Comparison of ENCODE assay signal across 15 mouse cellular contexts in genomic region chr16:45780001-45780400, GRCm38 (mm10).
"Had no signal": no experiment of that assay in that cellular context is flagged by ENCODE, and none has a peak within 500 bp of the region (broad histone marks: within the 10 kb centered on the region; RNA-seq: fewer than 3 reads in every experiment).

No protein-coding gene starts in this region.

- H3K27me3 ChIP-seq: intestine, embryonic 15.5 days; kidney, embryonic 15.5 days; liver, embryonic 12.5 days; lung, embryonic 15.5 days; neural tube, embryonic 12.5 days; stomach, embryonic 15.5 days had no signal

- DNase-seq: kidney, adult 18-20 months; kidney, postnatal 14 days; lung, postnatal 14 days; midbrain, embryonic 14.5 days; retina, postnatal 1 day; right cerebral cortex, postnatal 14 days had no signal

- H3K4me3 ChIP-seq: intestine, embryonic 15.5 days; kidney, embryonic 15.5 days; limb, embryonic 10.5 days; liver, embryonic 12.5 days; lung, embryonic 15.5 days; myocyte; neural tube, embryonic 12.5 days; stomach, embryonic 15.5 days had no signal

- H3K27ac ChIP-seq: intestine, embryonic 15.5 days; kidney, embryonic 15.5 days; limb, embryonic 10.5 days; liver, embryonic 12.5 days; lung, embryonic 15.5 days; macrophage; neural tube, embryonic 12.5 days; stomach, embryonic 15.5 days had no signal

- H3K4me1 ChIP-seq: intestine, embryonic 15.5 days; kidney, embryonic 15.5 days; limb, embryonic 10.5 days; liver, embryonic 12.5 days; lung, embryonic 15.5 days; neural tube, embryonic 12.5 days; stomach, embryonic 15.5 days had no signal

- ATAC-seq: intestine, embryonic 15.5 days; liver, embryonic 12.5 days had no signal
